Mouse (Mus musculus): ENCODE results near the gene Etv5. TPM values are rescaled to one million over a fixed set of nuclear protein-coding genes. Genes with fewer than 3 reads are reported as not detected.

The Etv5 gene
- polyA plus RNA-seq (2017; shearing (Covaris generic)) = 1 to 10 TPM; 4.4 to 5.6 TPM

- ATAC-seq = peak; percentile 93
Observed at GRCm38 (mm10) chr16:22439499-22440177, at the start of gene Etv5. Gene Etv5, minus strand, starts transcription at chr16:22439719.

GRCm38 (mm10) chr16:22483900-22484299, 44.4 kb upstream of the Etv5 start:
- ATAC-seq = no peak

- ATAC-seq = no peak
Observed at GRCm38 (mm10) chr16:22479322-22479721, 39.8 kb upstream of the Etv5 start.

- ATAC-seq = no peak
Observed at GRCm38 (mm10) chr16:22471728-22472127, 32.2 kb upstream of the Etv5 start.

GRCm38 (mm10) chr16:22469385-22469784, 29.9 kb upstream of the Etv5 start:
- ATAC-seq = no peak

- no peak for ATAC-seq
Observed at GRCm38 (mm10) chr16:22467111-22467510, 27.6 kb upstream of the Etv5 start.

GRCm38 (mm10) chr16:22466381-22466780, 26.9 kb upstream of the Etv5 start:
- ATAC-seq = peak; percentile 93

- no peak for ATAC-seq
Observed at GRCm38 (mm10) chr16:22462220-22462619, 22.7 kb upstream of the Etv5 start.

GRCm38 (mm10) chr16:22461728-22462127, 22.2 kb upstream of the Etv5 start:
- peak; percentile 31 for ATAC-seq

GRCm38 (mm10) chr16:22460960-22461359, 21.4 kb upstream of the Etv5 start:
- peak; percentile 48 for ATAC-seq

- ATAC-seq = no peak
Observed at GRCm38 (mm10) chr16:22452082-22452481, 12.6 kb upstream of the Etv5 start.

GRCm38 (mm10) chr16:22448093-22448492, 8.6 kb upstream of the Etv5 start:
- ATAC-seq = no peak

- ATAC-seq = no peak
Observed at GRCm38 (mm10) chr16:22444786-22445185, 5.3 kb upstream of the Etv5 start.

- ATAC-seq = no peak
Observed at GRCm38 (mm10) chr16:22442202-22442601, 2.7 kb upstream of the Etv5 start.

- no peak for ATAC-seq
Observed at GRCm38 (mm10) chr16:22441317-22441716, 1.8 kb upstream of the Etv5 start.

- ATAC-seq = no peak
Observed at GRCm38 (mm10) chr16:22440269-22440668, 750 bp upstream of the Etv5 start.

GRCm38 (mm10) chr16:22438441-22439373, 812 bp downstream of the Etv5 start:
- ATAC-seq = no peak

- ATAC-seq = no peak
Observed at GRCm38 (mm10) chr16:22436106-22436505, 3.4 kb downstream of the Etv5 start.

- ATAC-seq = no peak
Observed at GRCm38 (mm10) chr16:22434530-22434929, 5.0 kb downstream of the Etv5 start.

- ATAC-seq = no peak
Observed at GRCm38 (mm10) chr16:22433944-22434343, 5.6 kb downstream of the Etv5 start.

- ATAC-seq = peak; percentile 97
Observed at GRCm38 (mm10) chr16:22431773-22432172, 7.7 kb downstream of the Etv5 start.

GRCm38 (mm10) chr16:22431335-22431734, 8.2 kb downstream of the Etv5 start:
- no peak for ATAC-seq

GRCm38 (mm10) chr16:22430211-22430951, 9.1 kb downstream of the Etv5 start:
- no peak for ATAC-seq

All from CD4-positive, CD25-positive, alpha-beta regulatory T cell, adult 4 months (primary cell).